Mouse (Mus musculus) CH12.LX (cell line): ENCODE measurements around the gene Fam92b. TPM values are rescaled to one million over a fixed set of nuclear protein-coding genes. Genes with fewer than 3 reads are reported as not detected.

ENCODE experiments used
- DNase-seq: peaks from one replicate; pipeline ENCODE4 v3.0.0-alpha.2; 2013; ENCODE audit errors: extremely low read depth
- H3K27ac ChIP-seq: 2 replicates; pipeline ENCODE4 v1.5.1; 2012; ENCODE audit warnings: low read depth, mild to moderate bottlenecking, control low read depth, moderate library complexity; ENCODE audit not compliant: insufficient read depth
- H3K27me3 ChIP-seq: replicated peaks from 2 replicates; pipeline ENCODE3; 2012; ENCODE audit warnings: inconsistent platforms
- H3K36me3 ChIP-seq, 2 experiments: replicated peaks in 1 of 2; 2 replicates each; pipeline versions ENCODE3 to v1.6.1; 2012; ENCODE audit warnings: inconsistent platforms in 1 of 2, low read length in 1 of 2, mild to moderate bottlenecking in 1 of 2, mixed read lengths in 1 of 2, moderate library complexity in 1 of 2; ENCODE audit not compliant: control insufficient read depth in 1 of 2, insufficient read depth in 1 of 2
- H3K4me1 ChIP-seq, 2 experiments: 2 replicates each; pipeline ENCODE4 v1.6.1; 2012; ENCODE audit warnings: inconsistent platforms in 1 of 2, moderate library complexity in 1 of 2; ENCODE audit not compliant: insufficient read depth in 2 of 2, control insufficient read depth in 1 of 2
- H3K4me2 ChIP-seq: 2 replicates; pipeline ENCODE4 v1.6.1; 2012; ENCODE audit warnings: low read depth, mild to moderate bottlenecking, control low read depth; ENCODE audit not compliant: poor library complexity, insufficient read depth, severe bottlenecking
- H3K4me3 ChIP-seq, 3 experiments: fragments of 150-350 bp in 1 of 3; sonication (generic) in 1 of 3; replicated peaks in 1 of 3; 2 replicates each; pipeline versions ENCODE3 to v1.5.1; 2011 to 2012; ENCODE audit warnings: low read depth in 2 of 3, low read length in 2 of 3, mild to moderate bottlenecking in 2 of 3, moderate library complexity in 2 of 3, control low read depth in 1 of 3, improper control_type of control experiment in 1 of 3, inconsistent platforms in 1 of 3, mixed read lengths in 1 of 3; ENCODE audit not compliant: poor library complexity in 1 of 3
- H3K79me2 ChIP-seq: replicated peaks from 2 replicates; pipeline ENCODE4 v1.6.1; 2012; ENCODE audit warnings: mild to moderate bottlenecking, moderate library complexity; ENCODE audit not compliant: control insufficient read depth, poor library complexity, insufficient read depth, severe bottlenecking; ENCODE audit errors: extremely low read depth
- H3K9ac ChIP-seq: 2 replicates; pipeline ENCODE4 v1.6.1; 2012; ENCODE audit warnings: low read depth, mild to moderate bottlenecking, control low read depth, moderate library complexity; ENCODE audit not compliant: insufficient read depth
- H3K9me3 ChIP-seq: replicated peaks from 2 replicates; pipeline ENCODE3; 2012; ENCODE audit warnings: low read length, inconsistent platforms, mixed read lengths
- BHLHE40 ChIP-seq: IDR thresholded peaks from 2 replicates; pipeline ENCODE4 v1.6.1; 2011; ENCODE audit warnings: mild to moderate bottlenecking, low read depth, low read length, improper control_type of control experiment
- CHD1 ChIP-seq: IDR thresholded peaks from 2 replicates; pipeline ENCODE4 v1.6.1; 2012; ENCODE audit warnings: low read depth, low read length, improper control_type of control experiment, inconsistent platforms
- CHD2 ChIP-seq: IDR thresholded peaks from 2 replicates; pipeline ENCODE4 v1.6.1; 2011; ENCODE audit warnings: low read length, improper control_type of control experiment
- HCFC1 ChIP-seq: IDR thresholded peaks from 2 replicates; pipeline ENCODE4 v1.6.1; 2012; ENCODE audit warnings: low read depth, mild to moderate bottlenecking, inconsistent platforms, low read length, improper control_type of control experiment
- IRF4 ChIP-seq: IDR thresholded peaks from 2 replicates; pipeline ENCODE4 v1.6.1; 2014; ENCODE audit warnings: low read depth, mild to moderate bottlenecking, inconsistent platforms, low read length, improper control_type of control experiment
- JUN ChIP-seq: IDR thresholded peaks from 2 replicates; pipeline ENCODE4 v1.6.1; 2011; ENCODE audit warnings: low read depth, mild to moderate bottlenecking, low read length, improper control_type of control experiment, moderate library complexity; ENCODE audit not compliant: insufficient read depth
- KAT2A ChIP-seq: IDR thresholded peaks from 2 replicates; pipeline ENCODE4 v1.6.1; 2012; ENCODE audit warnings: low read length, improper control_type of control experiment, inconsistent platforms; ENCODE audit not compliant: insufficient replicate concordance
- MAFK ChIP-seq: IDR thresholded peaks from 2 replicates; pipeline ENCODE4 v1.6.1; 2011; ENCODE audit warnings: low read length, improper control_type of control experiment; ENCODE audit not compliant: insufficient replicate concordance
- MXI1 ChIP-seq: IDR thresholded peaks from 2 replicates; pipeline ENCODE4 v1.6.1; 2011; ENCODE audit warnings: mild to moderate bottlenecking, low read depth, low read length, improper control_type of control experiment
- NELFE ChIP-seq: IDR thresholded peaks from 2 replicates; pipeline ENCODE4 v1.6.1; 2011; ENCODE audit warnings: low read depth, low read length, improper control_type of control experiment
- PAX5 ChIP-seq: IDR thresholded peaks from 2 replicates; pipeline ENCODE4 v1.6.1; 2012; ENCODE audit warnings: low read length, inconsistent platforms, mixed read lengths
- POLR2A ChIP-seq: IDR thresholded peaks from 2 replicates; pipeline ENCODE4 v1.6.1; 2011; ENCODE audit warnings: low read depth, mild to moderate bottlenecking, improper control_type of control experiment, low read length
- RCOR1 ChIP-seq: conservative IDR thresholded peaks from 2 replicates; pipeline ENCODE4 v1.6.1; 2012; ENCODE audit warnings: low read depth, mild to moderate bottlenecking, inconsistent platforms, low read length, improper control_type of control experiment
- SIN3A ChIP-seq: IDR thresholded peaks from 2 replicates; pipeline ENCODE4 v1.6.1; 2012; ENCODE audit warnings: low read length, improper control_type of control experiment, inconsistent platforms
- SMC3 ChIP-seq: IDR thresholded peaks from 2 replicates; pipeline ENCODE4 v1.6.1; 2011; ENCODE audit warnings: low read depth, low read length, improper control_type of control experiment
- TCF12 ChIP-seq: IDR thresholded peaks from 2 replicates; pipeline ENCODE4 v1.6.1; 2014; ENCODE audit warnings: low read depth, mild to moderate bottlenecking, inconsistent platforms, low read length, improper control_type of control experiment
- ZC3H11A ChIP-seq: IDR thresholded peaks from 2 replicates; pipeline ENCODE4 v1.6.1; 2012; ENCODE audit warnings: low read depth, mild to moderate bottlenecking, inconsistent platforms, low read length, improper control_type of control experiment
- ZMIZ1 ChIP-seq: IDR thresholded peaks from 2 replicates; pipeline ENCODE4 v1.6.1; 2012; ENCODE audit warnings: low read depth, mild to moderate bottlenecking, inconsistent platforms, low read length, improper control_type of control experiment
- dilution Hi-C: fragments of 300-500 bp; cut with MboI; formaldehyde crosslinking; loops from 2 replicates; pipeline ENCODE4 v1.14.3; 2020; ENCODE audit warnings: low sequenced_read_pairs; ENCODE audit not compliant: extremely low pct_unique_long_range_greater_than_20kb, extremely low pct_ligation_motif_present
- in situ Hi-C: fragments of 300-500 bp; cut with MboI; formaldehyde crosslinking; loops from 3 replicates; pipeline ENCODE4 v1.14.3; 2019; ENCODE audit warnings: low sequenced_read_pairs, low pct_ligation_motif_present, low pct_unique_long_range_greater_than_20kb, mixed read lengths
- polyA plus RNA-seq: library from polyadenylated mRNA; unstranded; fragments of >175 nt; gene quantifications from 2 replicates; pipeline ENCODE4 v1.2.1, GENCODE M21; 2012; ENCODE audit warnings: low read depth; ENCODE audit not compliant: insufficient read length
- total RNA-seq, 2 experiments: library from RNA; depleted of rRNA; stranded (reverse); fragments of 300-350 nt in 1 of 2; fragments of >200 nt in 1 of 2; gene quantifications; 2 replicates each; pipeline ENCODE4 v1.2.3; 2012 to 2014

The Fam92b gene
- total and polyA plus RNA-seq, 3 experiments, result not detected

GRCm38 (mm10) chr8:120118847-120119246 lies 58.4 kb downstream of the Fam92b start:
- peaks cover 13 to 25% of the 10 kb centered on the region in 2 experiments for H3K4me1 ChIP-seq
- TF ChIP-seq BHLHE40, result no peak
- in situ Hi-C loops, result no loop called here

DNA sequence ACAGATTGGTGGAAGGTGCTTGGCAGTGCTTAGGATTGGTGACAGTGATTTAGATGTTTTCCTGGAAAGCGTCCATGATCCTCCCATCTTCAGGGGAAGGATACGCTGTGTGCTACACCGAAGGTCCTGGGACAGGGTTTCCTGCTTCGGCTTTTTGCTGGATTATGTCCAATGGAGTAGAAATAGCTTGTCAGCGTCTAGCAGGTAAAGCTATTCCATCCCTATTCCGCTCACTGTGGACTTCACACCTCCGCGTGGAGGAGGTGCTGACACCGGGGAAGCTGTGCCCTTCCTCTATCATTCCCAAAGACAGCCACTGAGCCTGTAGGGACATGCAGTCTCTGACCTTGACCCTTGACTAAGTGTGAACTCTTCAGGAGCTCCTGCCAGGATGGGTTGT lies 59.1 kb downstream of the Fam92b start:
- H3K27me3 ChIP-seq, result peaks cover 85% of the 10 kb centered on the region
- H3K4me2 ChIP-seq, result no peak overlapping the region
- in situ Hi-C loops (no loop called here), dilution Hi-C loops (no loop called here)
- no peaks in the 10 kb centered on the region for H3K36me3 ChIP-seq
- H3K9ac ChIP-seq, result no peak overlapping the region
- no peak overlapping the region for H3K27ac ChIP-seq
- peaks cover 13 to 25% of the 10 kb centered on the region in 2 experiments for H3K4me1 ChIP-seq
- no peak for TF ChIP-seq JUN
- no peak for TF ChIP-seq PAX5
- TF ChIP-seq POLR2A, result no peak
- no peak for TF ChIP-seq NELFE
- TF ChIP-seq MXI1, result no peak
- no peak for TF ChIP-seq ZC3H11A
- TF ChIP-seq RCOR1, result no peak
- TF ChIP-seq IRF4, result no peak
- TF ChIP-seq TCF12, result no peak
- TF ChIP-seq CHD2, result no peak
- no peak for TF ChIP-seq KAT2A
- no peak for TF ChIP-seq SIN3A
- TF ChIP-seq HCFC1, result no peak
- H3K4me3 ChIP-seq, result no peak overlapping the region
- no peak for DNase-seq
- H3K79me2 ChIP-seq, result no peaks in the 10 kb centered on the region
- peaks cover 18% of the 10 kb centered on the region for H3K9me3 ChIP-seq

More at GRCm38 (mm10) chr8:120118847-120119246, 58.4 kb downstream of the Fam92b start:
- no peak overlapping the region for H3K4me3 ChIP-seq
- H3K27me3 ChIP-seq, result peaks cover 88% of the 10 kb centered on the region
- no peaks in the 10 kb centered on the region for H3K79me2 ChIP-seq
- H3K9me3 ChIP-seq, result peaks cover 18% of the 10 kb centered on the region
- DNase-seq, result no peak
- no peak overlapping the region for H3K9ac ChIP-seq
- H3K27ac ChIP-seq, result no peak overlapping the region
- H3K36me3 ChIP-seq, result no peaks in the 10 kb centered on the region
- no peak overlapping the region for H3K4me2 ChIP-seq
- dilution Hi-C loops, result no loop called here

GRCm38 (mm10) chr8:120116600-120116999 lies 60.7 kb downstream of the Fam92b start:
- Histone ChIP-seq H3K36me3 (no peaks in the 10 kb centered on the region), H3K79me2 (no peaks in the 10 kb centered on the region), H3K27ac (no peak overlapping the region), H3K27me3 (peaks cover 79% of the 10 kb centered on the region), H3K9me3 (peaks cover 18% of the 10 kb centered on the region), H3K4me2 (no peak overlapping the region), H3K4me3 (no peak overlapping the region), H3K4me1 (peaks cover 13 to 25% of the 10 kb centered on the region in 2 experiments), H3K9ac (no peak overlapping the region)
- TF ChIP-seq ZMIZ1 (no peak), KAT2A (no peak), MAFK (no peak), SMC3 (no peak), TCF12 (no peak), CHD1 (no peak), PAX5 (no peak)
- DNase-seq, result no peak
- in situ Hi-C loops, result no loop called here
- dilution Hi-C loops, result no loop called here
